20 mouse cellular contexts compared by ENCODE assay signal in genomic region chr11:43960348-43961105, GRCm38 (mm10). TPM values are rescaled to one million over a fixed set of nuclear protein-coding genes. Genes with fewer than 3 reads are reported as not detected.
DNase-seq lines count a peak whose midpoint lies in the region; ATAC-seq and TF ChIP-seq lines count a peak whose summit lies in the region.
"Had no signal": no experiment of that assay in that cellular context is flagged by ENCODE, and none has a peak within 500 bp of the region (broad histone marks: within the 10 kb centered on the region; RNA-seq: fewer than 3 reads in every experiment).

No protein-coding gene starts in this region.

- in situ Hi-C loops in CH12.LX (cut with MboI; ENCODE audit: low pct_ligation_motif_present, low pct_unique_long_range_greater_than_20kb, low sequenced_read_pairs): no loop called here

- no peaks in the 10 kb centered on the region for H3K36me3 ChIP-seq in intestine, postnatal 0 days (ENCODE audit: control insufficient read depth, insufficient read depth)
- H3K36me3 ChIP-seq in intestine, embryonic 16.5 days (ENCODE audit: control insufficient read depth, insufficient read depth, low read length): no peaks in the 10 kb centered on the region
- H3K36me3 ChIP-seq in CH12.LX (replicated peaks in 1 of 2; ENCODE audit: control insufficient read depth in 1 of 2, insufficient read depth in 1 of 2, low read length in 1 of 2): no peaks in the 10 kb centered on the region
- H3K36me3 ChIP-seq: embryonic facial prominence, embryonic 13.5 days; limb, embryonic 10.5 days; neural tube, embryonic 15.5 days had no signal

- H3K27ac ChIP-seq in intestine, postnatal 0 days (ENCODE audit: low read depth, low read length): no peak overlapping the region
- no peak overlapping the region for H3K27ac ChIP-seq in intestine, embryonic 16.5 days (ENCODE audit: low read length)
- no peak overlapping the region for H3K27ac ChIP-seq in CH12.LX (ENCODE audit: insufficient read depth, low read depth)
- H3K27ac ChIP-seq: embryonic facial prominence, embryonic 13.5 days; gastrocnemius, adult 2 months; hindbrain, postnatal 0 days; limb, embryonic 10.5 days; neural tube, embryonic 15.5 days had no signal

- ATAC-seq in intestine, postnatal 0 days: no peak
- no peak for ATAC-seq in intestine, embryonic 16.5 days
- peak; percentile 33; the same call in 1 of the 2 replicates for ATAC-seq in granulocyte monocyte progenitor cell, adult 5-6 weeks (replicated peaks; ENCODE audit: poor library complexity, severe bottlenecking)
- ATAC-seq: CD4-positive, CD25-positive, alpha-beta regulatory T cell, adult 4 months; forebrain, embryonic 16.5 days; hindbrain, postnatal 0 days had no signal

- no peaks in the 10 kb centered on the region for H3K27me3 ChIP-seq in intestine, postnatal 0 days (replicated peaks; ENCODE audit: control insufficient read depth, insufficient read depth, low read length)
- no peaks in the 10 kb centered on the region for H3K27me3 ChIP-seq in intestine, embryonic 16.5 days (replicated peaks; ENCODE audit: control insufficient read depth, insufficient read depth, low read length)
- no peaks in the 10 kb centered on the region for H3K27me3 ChIP-seq in CH12.LX (replicated peaks)
- H3K27me3 ChIP-seq: embryonic facial prominence, embryonic 13.5 days; neural tube, embryonic 15.5 days had no signal

- intact Hi-C loops in gastrocnemius, postnatal 14 days (cut with DNase I; ENCODE audit: low total_unique reads): no loop called here

- no peaks in the 10 kb centered on the region for H3K79me2 ChIP-seq in CH12.LX (replicated peaks; ENCODE audit: control insufficient read depth, extremely low read depth, insufficient read depth, poor library complexity, severe bottlenecking)

- H3K4me1 ChIP-seq in intestine, postnatal 0 days (replicated peaks; ENCODE audit: control insufficient read depth, insufficient read depth, low read length): no peaks in the 10 kb centered on the region
- H3K4me1 ChIP-seq in intestine, embryonic 16.5 days (ENCODE audit: control insufficient read depth, insufficient read depth, low read length): no peaks in the 10 kb centered on the region
- H3K4me1 ChIP-seq in CH12.LX (ENCODE audit: control insufficient read depth in 1 of 2, insufficient read depth in 2 of 2): no peaks in the 10 kb centered on the region
- H3K4me1 ChIP-seq: neural tube, embryonic 15.5 days had no signal

- TF ChIP-seq EP300 in CH12.LX (IDR thresholded peaks at IDR 0.05; ENCODE audit: low read length): no peak

- DNase-seq in 3134 (ENCODE audit: extremely low read depth, insufficient read length, low spot score): peak; percentile 30
- peak; percentile 9 for DNase-seq in CH12.LX (ENCODE audit: extremely low read depth)
- DNase-seq in gastrocnemius, postnatal 14 days: no peak
- DNase-seq in urinary bladder, adult 2 months (ENCODE audit: low spot score): no peak
- DNase-seq: cerebellum, adult 9-10 months; gastrocnemius, adult 2 months; kidney, adult 9 months; layer of hippocampus, postnatal 36 days; right cerebral cortex, postnatal 4 days had no signal

- dilution Hi-C loops in CH12.LX (cut with MboI; ENCODE audit: extremely low pct_ligation_motif_present, extremely low pct_unique_long_range_greater_than_20kb, low sequenced_read_pairs): no loop called here

- H3K9ac ChIP-seq in intestine, postnatal 0 days (ENCODE audit: low read depth, low read length): no peak overlapping the region
- no peak overlapping the region for H3K9ac ChIP-seq in intestine, embryonic 16.5 days (ENCODE audit: low read depth, low read length)
- H3K9ac ChIP-seq in CH12.LX (ENCODE audit: insufficient read depth, low read depth): no peak overlapping the region
- H3K9ac ChIP-seq: embryonic facial prominence, embryonic 13.5 days; neural tube, embryonic 15.5 days had no signal

- H3K4me2 ChIP-seq in intestine, postnatal 0 days (replicated peaks; ENCODE audit: low read depth): no peak overlapping the region
- no peak overlapping the region for H3K4me2 ChIP-seq in intestine, embryonic 16.5 days (ENCODE audit: low read depth, low read length)
- H3K4me2 ChIP-seq in CH12.LX (ENCODE audit: insufficient read depth, low read depth, poor library complexity, severe bottlenecking): no peak overlapping the region
- H3K4me2 ChIP-seq: embryonic facial prominence, embryonic 13.5 days; midbrain, embryonic 11.5 days; neural tube, embryonic 15.5 days had no signal

- no peak overlapping the region for H3K4me3 ChIP-seq in intestine, postnatal 0 days (ENCODE audit: low read depth, low read length)
- H3K4me3 ChIP-seq in intestine, embryonic 16.5 days (ENCODE audit: low read length): no peak overlapping the region
- H3K4me3 ChIP-seq in CH12.LX (replicated peaks in 1 of 3; ENCODE audit: low read depth in 2 of 3, low read length in 2 of 3, poor library complexity in 1 of 3): no peak overlapping the region
- H3K4me3 ChIP-seq: embryonic facial prominence, embryonic 13.5 days; gastrocnemius, adult 2 months; limb, embryonic 10.5 days; myocyte; neural tube, embryonic 15.5 days had no signal

- TF ChIP-seq RAD21 in CH12.LX (IDR thresholded peaks at IDR 0.05; ENCODE audit: low read depth, low read length): peak; percentile 38

- no peak for TF ChIP-seq POLR2A in CH12.LX (IDR thresholded peaks at IDR 0.05; ENCODE audit: low read depth, low read length)

- H3K9me3 ChIP-seq in intestine, postnatal 0 days (ENCODE audit: control insufficient read depth): no peaks in the 10 kb centered on the region
- no peaks in the 10 kb centered on the region for H3K9me3 ChIP-seq in intestine, embryonic 16.5 days (ENCODE audit: control insufficient read depth, low read length)
- no peaks in the 10 kb centered on the region for H3K9me3 ChIP-seq in CH12.LX (replicated peaks; ENCODE audit: low read length)
- H3K9me3 ChIP-seq: embryonic facial prominence, embryonic 13.5 days; limb, embryonic 10.5 days; neural tube, embryonic 15.5 days had no signal

- WGBS in intestine, postnatal 0 days: 79% methylated on average over 5 of the region's 5 CpGs
- 85% methylated on average over 5 of the region's 5 CpGs for WGBS in intestine, embryonic 16.5 days

- TF ChIP-seq CTCF in intestine, postnatal 0 days (IDR thresholded peaks at IDR 0.05; ENCODE audit: low read depth): peak; percentile 32; the same call in 1 of the 2 replicates
- TF ChIP-seq CTCF in CH12.LX (conservative IDR thresholded peaks at IDR 0.05 in 1 of 2, IDR thresholded peaks at IDR 0.05 in 1 of 2; ENCODE audit: low read depth in 2 of 2, low read length in 2 of 2): peak in 1 of 2 experiments; percentile 61; a peak in 3 of 4 replicates

TF ChIP-seq in CH12.LX, 34 proteins besides CTCF, POLR2A, EP300 and RAD21:
- no peak for TF ChIP-seq CHD2 (IDR thresholded peaks at IDR 0.05; ENCODE audit: low read length)
- TF ChIP-seq SIN3A (IDR thresholded peaks at IDR 0.05; ENCODE audit: low read length): no peak
- TF ChIP-seq MAFK (IDR thresholded peaks at IDR 0.05; ENCODE audit: insufficient replicate concordance, low read length): no peak
- TF ChIP-seq SMC3 (IDR thresholded peaks at IDR 0.05; ENCODE audit: low read depth, low read length): peak; percentile 34
- TF ChIP-seq TBP (conservative IDR thresholded peaks at IDR 0.05; ENCODE audit: low read depth, low read length): no peak
TF ChIP-seq in CH12.LX: peak in this region for 1.

RNA-seq across cellular contexts. Expression of gene Adra1b, which starts 59.5 kb away (rescaled TPM):
- 0.16 and 0.27 TPM in 2 replicates for polyA plus RNA-seq in intestine, postnatal 0 days (2015; fragmentation: Nextera tagmentation; extraction: Ambion mirVana)
- 0.22 and 0.35 TPM in 2 replicates for polyA plus RNA-seq in intestine, embryonic 16.5 days (2015; fragmentation: Nextera tagmentation; extraction: Ambion mirVana)
- total RNA-seq in CH12.LX (2012; rRNA removed) (not detected in 2 replicates), CH12.LX (2014; rRNA removed) (not detected in 2 replicates)
- polyA plus RNA-seq in CH12.LX (2012; ENCODE audit: insufficient read length, low read depth): not detected in 2 replicates
- total RNA-seq in granulocyte monocyte progenitor cell, adult 5-6 weeks (2014; fragmentation: Nextera tagmentation): not detected in 2 replicates
- not detected in 2 replicates for total RNA-seq in granulocyte monocyte progenitor cell, adult 5-6 weeks (2017)
- total RNA-seq in gastrocnemius, postnatal 14 days (2021): under 1 TPM; 0.33 to 0.51 TPM
- 2.2 and 3.0 TPM in 2 replicates for polyA plus RNA-seq in urinary bladder, adult 2 months (2012; rRNA removed)
- polyA plus RNA-seq: CD4-positive, CD25-positive, alpha-beta regulatory T cell, adult 4 months had no signal

Comparison
In these comparisons a context has a peak if more than half of its experiments do, and no peak if none do; other contexts are left out.
1. DNase-seq: peak in 3134 (single experiment) and CH12.LX (single experiment); none in gastrocnemius, postnatal 14 days (single experiment) and urinary bladder, adult 2 months (single experiment).